Mouse (Mus musculus) stomach, embryonic 14.5 days (tissue): ENCODE data around the gene Lrrc66. TPM values are rescaled to one million over a fixed set of nuclear protein-coding genes. Genes with fewer than 3 reads are reported as not detected.

Experiments used
- ATAC-seq: fragments of 200-750 bp; cut with Nextera tagmentation; 2 replicates; pipeline ENCODE4 v1.8.0; 2017; ENCODE audit warnings: low read depth, moderate TSS enrichment; ENCODE audit not compliant: insufficient number of reproducible peaks, insufficient read depth, low FRiP score
- H3K27ac ChIP-seq: fragments of 300-500 bp; sonication (generic); 2 replicates; pipeline ENCODE4 v1.5.1; 2014; ENCODE audit warnings: mild to moderate bottlenecking, low read length, moderate library complexity, mixed read lengths
- H3K27me3 ChIP-seq: fragments of 300-500 bp; sonication (generic); 2 replicates; pipeline ENCODE4 v1.6.1; 2014; ENCODE audit warnings: low read length, control low read depth, mixed read lengths; ENCODE audit not compliant: control insufficient read depth, insufficient read depth
- H3K36me3 ChIP-seq: fragments of 300-500 bp; sonication (generic); 2 replicates; pipeline ENCODE4 v1.6.1; 2014; ENCODE audit warnings: mild to moderate bottlenecking, control low read depth, low read length, moderate library complexity, mixed read lengths; ENCODE audit not compliant: control insufficient read depth, insufficient read depth
- H3K4me1 ChIP-seq: fragments of 300-500 bp; sonication (generic); 2 replicates; pipeline ENCODE4 v1.6.1; 2014; ENCODE audit warnings: low read length, control low read depth, mixed read lengths; ENCODE audit not compliant: control insufficient read depth, insufficient read depth
- H3K4me2 ChIP-seq: fragments of 300-500 bp; sonication (generic); replicated peaks from 2 replicates; pipeline ENCODE4 v1.6.1; 2014; ENCODE audit warnings: low read depth, low read length, control low read depth
- H3K4me3 ChIP-seq: fragments of 300-500 bp; sonication (generic); 2 replicates; pipeline ENCODE4 v1.5.1; 2014; ENCODE audit warnings: low read depth, low read length, control low read depth
- H3K9ac ChIP-seq: fragments of 300-500 bp; sonication (generic); replicated peaks from 2 replicates; pipeline ENCODE4 v1.6.1; 2014; ENCODE audit warnings: low read depth, mild to moderate bottlenecking, control low read depth, low read length, moderate library complexity, mixed read lengths
- H3K9me3 ChIP-seq: fragments of 300-500 bp; sonication (generic); 2 replicates; pipeline ENCODE4 v1.6.1; 2016; ENCODE audit warnings: low read depth, low read length, control low read depth; ENCODE audit not compliant: control insufficient read depth
- WGBS: fragments of 180-500 bp; shearing (Covaris S2); extraction: QIAGEN DNeasy Blood & Tissue Kit; methylation state at CpG from one replicate; pipeline ENCODE4 v1.1.7; 2014; 5-methylcytosine and 5-hydroxymethylcytosine counted together
- polyA plus RNA-seq: library from polyadenylated mRNA; unstranded; fragments of >200 nt; fragmentation: Nextera tagmentation; extraction: Ambion mirVana; gene quantifications from 2 replicates; pipeline ENCODE4 v1.2.1, GENCODE M21; 2014

Lrrc66 gene
- polyA plus RNA-seq, 1 experiment from 2014 or later = 0.82 TPM

DNA sequence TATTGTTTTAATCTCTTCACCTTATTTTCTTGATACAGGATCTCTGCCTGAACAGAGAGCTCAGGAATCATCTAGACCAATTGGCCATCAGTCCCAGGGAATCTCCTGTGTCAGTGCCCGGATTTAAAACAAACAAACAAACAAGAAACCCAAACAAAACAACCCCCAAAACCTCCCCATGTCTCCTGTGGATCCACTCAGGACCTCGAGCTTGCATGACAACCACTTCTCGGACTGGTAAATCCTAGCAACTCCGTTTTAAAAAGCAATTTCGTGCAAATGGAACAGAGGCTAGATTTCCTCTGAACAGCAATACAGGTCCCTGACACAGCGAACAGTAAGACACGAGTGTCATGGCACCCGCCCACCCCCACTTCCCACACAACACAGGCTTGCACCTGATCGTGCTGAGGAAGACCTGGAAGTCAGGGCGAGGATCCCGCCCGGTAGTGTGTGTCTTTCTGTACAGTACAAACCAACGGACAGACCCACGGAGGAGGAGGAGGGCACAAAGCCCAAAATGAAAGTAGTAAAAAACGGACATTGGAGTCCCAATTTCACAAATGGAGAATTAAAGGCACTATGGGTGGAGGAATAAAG, 18.1 kb upstream of the Lrrc66 start:
- ATAC-seq = no peak
- Histone ChIP-seq H3K4me1 (peaks cover 12% of the 10 kb centered on the region; the same call in 1 of the 2 replicates), H3K9ac (peak overlapping the region; percentile 36; the same call in 1 of the 2 replicates), H3K4me2 (peak overlapping the region; percentile 98), H3K36me3 (no peaks in the 10 kb centered on the region), H3K9me3 (no peaks in the 10 kb centered on the region), H3K27ac (no peak overlapping the region), H3K4me3 (peak overlapping the region; percentile 54), H3K27me3 (peaks cover 34% of the 10 kb centered on the region)
- under 1% methylated on average over 15 of the region's 15 CpGs for WGBS

DNA sequence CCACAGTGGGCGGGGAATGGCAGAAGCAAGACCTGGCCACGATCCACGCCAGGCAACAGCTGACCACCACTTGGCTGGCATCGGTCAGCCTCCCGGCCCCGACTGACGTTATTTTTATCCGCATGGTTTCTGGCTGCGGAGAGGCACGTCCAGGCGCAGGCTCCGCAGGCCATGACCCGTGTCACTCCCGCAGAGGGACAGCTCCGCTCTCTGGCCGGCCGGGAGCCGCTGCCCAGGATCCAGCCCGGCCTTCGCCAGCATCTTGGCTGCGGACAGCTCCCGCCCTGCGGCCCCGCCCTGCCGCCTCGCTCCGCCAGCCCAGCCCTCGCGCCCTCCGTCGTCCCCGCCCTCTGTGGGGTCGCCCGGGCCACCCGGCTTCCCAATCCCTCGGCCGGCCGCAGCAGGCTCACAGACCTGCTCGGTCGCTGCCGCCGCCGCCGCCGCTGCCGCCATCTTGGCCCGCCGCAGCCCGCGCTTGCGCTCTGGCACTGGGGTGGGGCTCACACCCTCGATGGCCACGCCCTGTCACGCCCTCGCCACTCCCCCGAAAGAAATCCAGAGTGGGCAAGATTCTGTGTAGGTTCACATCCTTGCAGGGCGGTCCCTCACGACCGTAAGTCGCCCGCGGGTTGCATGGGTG, 15.1 kb upstream of the Lrrc66 start, which contains the start of gene Sgcb:
TSS of gene Sgcb (minus strand) at position 530 of the 640 bp plus-strand sequence.
- peak within 1 kb of the TSS; percentile 74 for H3K4me2 ChIP-seq
- peak within 1 kb of the TSS; percentile 70 for H3K4me3 ChIP-seq
- H3K27me3 ChIP-seq = peaks cover 27% of the 10 kb centered on the region
- H3K9me3 ChIP-seq = no peaks in the 10 kb centered on the region
- no peaks in the 10 kb centered on the region for H3K36me3 ChIP-seq
- H3K4me1 ChIP-seq = peaks cover 12% of the 10 kb centered on the region; the same call in 1 of the 2 replicates
- peak; percentile 88 for ATAC-seq
- under 1% methylated on average over 62 of the region's 62 CpGs for WGBS
- no peak within 1 kb of the TSS for H3K27ac ChIP-seq
- peak within 1 kb of the TSS; percentile 57 for H3K9ac ChIP-seq

- ATAC-seq = no peak
- 87% methylated on average over 4 of the region's 4 CpGs for WGBS
- H3K36me3 ChIP-seq = no peaks in the 10 kb centered on the region; the same call in 1 of the 2 replicates
Observed at GRCm38 (mm10) chr5:73642091-73642490, 9.8 kb upstream of the Lrrc66 start.

GRCm38 (mm10) chr5:73641058-73641457, 8.7 kb upstream of the Lrrc66 start:
- H3K27ac ChIP-seq = no peak overlapping the region
- no peak for ATAC-seq
- 87% methylated on average over 3 of the region's 3 CpGs for WGBS
- no peaks in the 10 kb centered on the region; the same call in 1 of the 2 replicates for H3K36me3 ChIP-seq
- H3K9ac ChIP-seq = no peak overlapping the region
- no peaks in the 10 kb centered on the region for H3K9me3 ChIP-seq
- no peaks in the 10 kb centered on the region for H3K4me1 ChIP-seq
- no peak overlapping the region for H3K4me3 ChIP-seq
- no peaks in the 10 kb centered on the region for H3K27me3 ChIP-seq
- H3K4me2 ChIP-seq = no peak overlapping the region

More at GRCm38 (mm10) chr5:73642091-73642490, 9.8 kb upstream of the Lrrc66 start:
- Histone ChIP-seq H3K9ac (no peak overlapping the region), H3K4me2 (no peak overlapping the region), H3K4me1 (0 out of 2 replicates have a peak, but pooled peaks cover 2% of the 10 kb centered on the region), H3K9me3 (no peaks in the 10 kb centered on the region), H3K27me3 (no peaks in the 10 kb centered on the region), H3K27ac (no peak overlapping the region), H3K4me3 (no peak overlapping the region)

GRCm38 (mm10) chr5:73637337-73638107, 5.2 kb upstream of the Lrrc66 start:
- peaks cover 7% of the 10 kb centered on the region for H3K36me3 ChIP-seq
- no peak overlapping the region for H3K4me3 ChIP-seq
- H3K4me2 ChIP-seq = no peak overlapping the region
- WGBS = 41% methylated on average over 8 of the region's 8 CpGs
- H3K4me1 ChIP-seq = no peaks in the 10 kb centered on the region
- H3K9ac ChIP-seq = no peak overlapping the region
- H3K27me3 ChIP-seq = no peaks in the 10 kb centered on the region
- H3K9me3 ChIP-seq = peaks cover 7% of the 10 kb centered on the region; the same call in 1 of the 2 replicates
- H3K27ac ChIP-seq = no peak overlapping the region
- ATAC-seq = 0 out of 2 replicates have a peak, but pooled peaks have one; percentile 28

- no peak for ATAC-seq
- no peak overlapping the region for H3K4me3 ChIP-seq
- WGBS = 65% methylated on average over 8 of the region's 8 CpGs
- peaks cover 7% of the 10 kb centered on the region for H3K36me3 ChIP-seq
- no peaks in the 10 kb centered on the region for H3K27me3 ChIP-seq
- no peak overlapping the region for H3K27ac ChIP-seq
- no peaks in the 10 kb centered on the region for H3K4me1 ChIP-seq
- H3K4me2 ChIP-seq = no peak overlapping the region
- no peak overlapping the region for H3K9ac ChIP-seq
- H3K9me3 ChIP-seq = peaks cover 7% of the 10 kb centered on the region; the same call in 1 of the 2 replicates
Observed at GRCm38 (mm10) chr5:73633141-73633540, 815 bp upstream of the Lrrc66 start.

- Histone ChIP-seq H3K36me3 (peaks cover 7% of the 10 kb centered on the region), H3K4me2 (no peak overlapping the region), H3K4me1 (no peaks in the 10 kb centered on the region), H3K9ac (no peak overlapping the region), H3K27ac (no peak overlapping the region), H3K9me3 (peaks cover 7% of the 10 kb centered on the region; the same call in 1 of the 2 replicates), H3K27me3 (no peaks in the 10 kb centered on the region), H3K4me3 (no peak overlapping the region)
- WGBS = 79% methylated on average over 10 of the region's 10 CpGs
- no peak for ATAC-seq
Observed at GRCm38 (mm10) chr5:73631001-73631558, 1.2 kb downstream of the Lrrc66 start.

GRCm38 (mm10) chr5:73630141-73630540, 2.2 kb downstream of the Lrrc66 start:
- H3K27ac ChIP-seq = no peak overlapping the region
- peaks cover 7% of the 10 kb centered on the region for H3K36me3 ChIP-seq
- 65% methylated on average over 5 of the region's 5 CpGs for WGBS
- no peaks in the 10 kb centered on the region for H3K4me1 ChIP-seq
- no peaks in the 10 kb centered on the region for H3K27me3 ChIP-seq
- no peak overlapping the region for H3K9ac ChIP-seq
- ATAC-seq = peak; percentile 46; the same call in 1 of the 2 replicates
- no peak overlapping the region for H3K4me2 ChIP-seq
- H3K4me3 ChIP-seq = no peak overlapping the region
- H3K9me3 ChIP-seq = peaks cover 7% of the 10 kb centered on the region; the same call in 1 of the 2 replicates
